Mouse (Mus musculus) small intestine, adult 2 months (tissue): ENCODE results near the gene Lrba. TPM values are rescaled to one million over a fixed set of nuclear protein-coding genes. Genes with fewer than 3 reads are reported as not detected.

Experiments used
- H3K27ac ChIP-seq: fragments of 200-500 bp; 2 replicates; pipeline ENCODE4 v1.5.1; 2012; ENCODE audit warnings: low read depth, low read length, control low read depth, inconsistent platforms; ENCODE audit not compliant: insufficient read depth
- H3K27me3 ChIP-seq: fragments of 200-500 bp; 2 replicates; pipeline ENCODE4 v1.6.1; 2012; ENCODE audit warnings: mild to moderate bottlenecking, moderate library complexity, low read length, inconsistent platforms; ENCODE audit not compliant: control insufficient read depth, insufficient read depth
- H3K36me3 ChIP-seq: fragments of 200-500 bp; 2 replicates; pipeline ENCODE4 v1.6.1; 2012; ENCODE audit warnings: mild to moderate bottlenecking, low read length, control low read depth, inconsistent platforms; ENCODE audit not compliant: control insufficient read depth, insufficient read depth
- H3K4me1 ChIP-seq: fragments of 200-500 bp; 2 replicates; pipeline ENCODE4 v1.6.1; 2012; ENCODE audit warnings: low read length, inconsistent platforms, mixed read lengths; ENCODE audit not compliant: control insufficient read depth, insufficient read depth, insufficient read length
- H3K4me3 ChIP-seq: fragments of 200-500 bp; 2 replicates; pipeline ENCODE4 v1.5.1; 2012; ENCODE audit warnings: low read depth, mild to moderate bottlenecking, control low read depth, inconsistent platforms, low read length, moderate library complexity
- CTCF ChIP-seq: fragments of 200-500 bp; IDR thresholded peaks from 2 replicates; pipeline ENCODE4 v1.5.1; 2012; ENCODE audit warnings: low read depth, mild to moderate bottlenecking, control low read depth, inconsistent platforms, low read length, moderate library complexity, mixed read lengths; ENCODE audit not compliant: insufficient replicate concordance, insufficient read length; ENCODE audit errors: extremely low read depth
- POLR2A ChIP-seq: fragments of 200-500 bp; IDR thresholded peaks from 2 replicates; pipeline ENCODE4 v1.6.1; 2012; ENCODE audit warnings: low read depth, mild to moderate bottlenecking, control low read depth, inconsistent platforms, low read length, moderate library complexity
- WGBS: fragments of 180-500 bp; shearing (Covaris S2); methylation state at CpG from one replicate; pipeline ENCODE4 v1.1.7; 2018; 5-methylcytosine and 5-hydroxymethylcytosine counted together
- polyA plus RNA-seq: library from polyadenylated mRNA; depleted of rRNA; stranded (reverse); fragments of >200 nt; gene quantifications from 2 replicates; pipeline ENCODE4 v1.2.3, GENCODE M21; 2012

Gene Lrba
- polyA plus RNA-seq, 1 experiment = 41.1 TPM

DNA sequence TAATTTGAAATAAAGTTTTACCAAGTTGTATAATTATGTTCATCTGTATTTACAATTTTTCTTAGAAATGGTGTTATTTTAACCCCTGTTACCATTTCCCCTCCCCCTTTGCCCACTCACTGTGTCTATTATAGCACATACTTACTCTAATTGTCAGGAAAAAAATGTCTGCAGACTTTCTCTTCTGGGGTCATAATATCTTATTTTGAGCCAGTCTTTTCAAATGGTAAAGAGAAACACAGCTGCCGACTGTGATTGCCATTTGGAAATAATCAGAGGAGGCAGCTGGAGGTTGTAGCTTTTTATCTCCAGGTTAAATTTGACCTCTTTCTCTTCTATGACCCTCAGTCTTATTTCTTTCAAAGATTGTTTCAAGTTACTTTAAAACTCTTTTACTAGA lies 86.9 kb downstream of the Lrba start:
- peaks cover 18% of the 10 kb centered on the region for H3K36me3 ChIP-seq
- 81% methylated on average over 1 of the region's 1 CpGs for WGBS
- TF ChIP-seq POLR2A = no peak
- TF ChIP-seq CTCF = no peak

DNA sequence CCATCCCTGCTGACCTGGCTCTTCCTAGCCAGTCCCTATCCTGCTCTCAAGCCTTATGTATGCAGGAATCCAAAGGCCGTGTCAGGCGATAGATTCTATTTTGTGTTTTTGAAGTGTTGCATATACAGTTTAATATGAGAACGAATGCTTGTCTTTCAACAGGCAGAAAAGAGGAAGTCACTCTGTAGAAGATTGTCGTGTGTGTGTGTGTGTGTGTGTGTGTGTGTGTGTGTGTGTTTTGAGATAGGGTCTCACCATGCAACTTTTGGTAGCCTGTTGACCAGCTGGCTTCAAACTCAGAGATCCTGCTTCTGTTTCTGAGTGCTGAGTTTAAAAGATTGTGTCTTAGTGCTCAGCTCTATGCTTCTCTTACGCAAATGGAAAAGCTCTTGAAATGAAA lies 93.2 kb downstream of the Lrba start:
- WGBS = 86% methylated on average over 5 of the region's 5 CpGs
- Histone ChIP-seq H3K27me3 (no peaks in the 10 kb centered on the region), H3K27ac (no peak overlapping the region), H3K36me3 (peaks cover 23% of the 10 kb centered on the region), H3K4me3 (no peak overlapping the region), H3K4me1 (no peaks in the 10 kb centered on the region)
- TF ChIP-seq POLR2A = no peak
- TF ChIP-seq CTCF = no peak

More for the DNA sequence above, 86.9 kb downstream of the Lrba start:
- H3K4me3 ChIP-seq = no peak overlapping the region
- no peaks in the 10 kb centered on the region for H3K4me1 ChIP-seq
- H3K27ac ChIP-seq = no peak overlapping the region
- H3K27me3 ChIP-seq = no peaks in the 10 kb centered on the region

DNA sequence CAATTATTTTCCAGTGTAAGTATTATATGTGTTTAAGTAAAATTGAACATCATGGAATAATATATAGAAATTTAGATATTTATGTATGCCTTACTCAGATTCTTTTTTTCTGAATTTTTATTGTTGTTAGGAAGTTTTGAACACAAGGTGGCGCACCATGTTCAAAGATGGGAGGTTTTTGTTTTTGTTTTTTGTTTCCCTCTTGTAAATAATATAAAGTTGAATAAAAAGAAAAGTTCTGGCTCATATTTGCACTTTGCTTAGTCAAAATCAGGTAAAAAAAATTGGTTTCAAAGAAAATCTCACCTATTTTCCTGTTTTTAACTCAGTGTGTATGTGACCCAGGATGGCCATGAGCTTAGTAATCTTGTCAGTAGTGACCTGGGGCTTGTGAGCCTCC lies 104.1 kb downstream of the Lrba start:
- Histone ChIP-seq H3K4me3 (no peak overlapping the region), H3K27me3 (no peaks in the 10 kb centered on the region)
- WGBS = 66% methylated on average over 1 of the region's 1 CpGs

DNA sequence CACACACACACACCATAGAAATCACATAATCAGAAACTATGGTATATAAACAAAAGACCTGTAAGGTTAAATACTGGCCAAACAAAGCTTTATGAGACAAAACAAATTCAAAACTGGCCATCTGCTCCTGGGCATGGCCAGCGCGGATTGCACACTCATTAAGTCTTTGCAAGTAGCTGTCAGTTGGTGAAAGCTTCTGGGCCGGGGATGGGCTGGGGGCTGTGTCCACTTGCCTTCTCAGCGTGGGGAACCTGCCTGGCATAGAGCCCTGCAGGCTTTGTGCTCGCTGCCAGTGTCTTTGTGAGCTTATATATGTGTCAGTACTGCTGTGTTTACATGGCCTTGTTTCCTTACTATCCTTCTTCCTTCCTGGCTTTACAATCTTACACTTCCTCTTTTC lies 118.8 kb downstream of the Lrba start:
- no peaks in the 10 kb centered on the region for H3K27me3 ChIP-seq
- TF ChIP-seq POLR2A (no peak), CTCF (no peak)

More for the DNA sequence above, 104.1 kb downstream of the Lrba start:
- TF ChIP-seq CTCF (no peak), POLR2A (no peak)
- Histone ChIP-seq H3K36me3 (peaks cover 23% of the 10 kb centered on the region), H3K4me1 (no peaks in the 10 kb centered on the region), H3K27ac (no peak overlapping the region)

DNA sequence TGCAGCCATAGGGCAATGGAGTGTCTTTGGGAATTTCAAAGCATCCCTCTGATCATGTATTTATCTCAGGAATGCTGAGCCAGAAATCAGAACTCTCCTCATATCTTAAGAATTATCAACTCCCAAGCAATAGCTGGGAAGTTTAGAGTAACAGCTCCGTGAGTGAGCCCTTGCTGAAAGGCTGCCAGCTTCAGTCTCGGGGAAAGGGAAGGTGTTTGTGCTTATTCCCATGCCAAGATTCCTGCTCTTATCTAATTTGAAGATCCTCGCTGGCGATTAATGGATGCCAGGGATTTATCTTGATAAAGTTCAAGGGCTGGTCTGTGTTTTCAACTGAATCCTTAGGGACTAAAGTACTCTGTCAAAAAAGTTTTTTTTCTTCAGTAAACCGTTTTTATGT lies 138.0 kb downstream of the Lrba start:
- H3K4me3 ChIP-seq = no peak overlapping the region
- H3K36me3 ChIP-seq = peaks cover 17% of the 10 kb centered on the region
- no peak overlapping the region for H3K27ac ChIP-seq
- no peaks in the 10 kb centered on the region for H3K4me1 ChIP-seq
- no peak for TF ChIP-seq POLR2A
- no peak for TF ChIP-seq CTCF
- no peaks in the 10 kb centered on the region for H3K27me3 ChIP-seq
- 36% methylated on average over 5 of the region's 5 CpGs for WGBS

More for the DNA sequence above, 118.8 kb downstream of the Lrba start:
- H3K27ac ChIP-seq = no peak overlapping the region
- no peaks in the 10 kb centered on the region for H3K4me1 ChIP-seq
- peaks cover 10% of the 10 kb centered on the region for H3K36me3 ChIP-seq
- H3K4me3 ChIP-seq = no peak overlapping the region
- 82% methylated on average over 5 of the region's 5 CpGs for WGBS

DNA sequence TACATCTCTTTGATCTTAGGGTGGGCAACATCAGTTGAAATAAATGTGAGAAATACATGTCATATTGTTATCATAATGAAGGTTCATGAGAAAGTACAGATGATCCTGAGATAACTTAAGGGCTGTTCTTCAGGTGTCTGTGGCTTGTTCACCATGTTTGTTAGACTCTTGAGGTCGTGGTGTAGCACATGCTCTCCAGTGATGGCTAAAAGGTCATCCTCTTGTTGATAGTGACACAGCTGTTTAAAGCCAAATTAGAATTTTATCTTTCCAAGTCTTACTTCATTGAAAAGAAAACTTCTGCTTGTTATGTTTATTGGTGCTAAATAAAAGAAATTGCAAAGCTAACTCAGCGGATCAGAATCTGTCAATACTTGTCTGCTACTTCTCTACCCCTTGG lies 147.0 kb downstream of the Lrba start:
- Histone ChIP-seq H3K27ac (no peak overlapping the region), H3K4me3 (no peak overlapping the region), H3K27me3 (no peaks in the 10 kb centered on the region), H3K36me3 (peaks cover 18% of the 10 kb centered on the region), H3K4me1 (no peaks in the 10 kb centered on the region)
- TF ChIP-seq POLR2A (no peak), CTCF (no peak)
- 76% methylated on average over 2 of the region's 2 CpGs for WGBS

DNA sequence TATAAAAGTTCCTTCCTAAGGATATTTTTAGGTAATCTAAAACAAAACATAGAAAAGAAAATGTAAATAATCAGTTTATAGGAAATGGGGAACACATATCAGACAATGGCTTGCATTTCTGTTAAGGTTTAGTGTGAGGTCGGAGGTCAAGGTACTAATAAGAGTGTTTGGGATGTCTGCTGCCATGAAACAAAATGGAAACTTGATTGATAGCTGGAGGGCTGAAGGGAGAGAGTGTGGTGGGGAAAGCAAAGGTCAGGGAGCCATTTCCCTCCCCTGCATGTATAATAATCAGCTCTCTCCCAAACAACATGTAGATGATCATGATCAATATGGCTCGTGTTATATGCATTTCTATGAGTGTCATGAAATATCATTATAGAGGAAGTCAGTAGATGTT lies 150.8 kb downstream of the Lrba start:
- H3K4me3 ChIP-seq = no peak overlapping the region
- WGBS = 89% methylated on average over 2 of the region's 2 CpGs
- H3K27ac ChIP-seq = no peak overlapping the region
- H3K4me1 ChIP-seq = no peaks in the 10 kb centered on the region
- H3K36me3 ChIP-seq = peaks cover 9% of the 10 kb centered on the region
- TF ChIP-seq POLR2A (no peak), CTCF (no peak)
- no peaks in the 10 kb centered on the region for H3K27me3 ChIP-seq
